Mouse (Mus musculus) cortical plate, adult 2 months (tissue): Measurements from ENCODE around the gene Chil1. TPM values are rescaled to one million over a fixed set of nuclear protein-coding genes. Genes with fewer than 3 reads are reported as not detected.
A peak's percentile ranks its signal among the peaks of the same experiment; 100 is the strongest.

Experiments
- H3K27ac ChIP-seq: fragments of 200-500 bp; 2 replicates; pipeline ENCODE4 v1.5.1; 2012; ENCODE audit warnings: low read length, control low read depth, inconsistent platforms; ENCODE audit not compliant: insufficient read depth
- H3K4me1 ChIP-seq: fragments of 200-500 bp; 2 replicates; pipeline ENCODE4 v1.6.1; 2011; ENCODE audit warnings: low read length; ENCODE audit not compliant: control insufficient read depth, insufficient read depth
- H3K4me3 ChIP-seq: fragments of 200-500 bp; 2 replicates; pipeline ENCODE4 v1.5.1; 2011; ENCODE audit warnings: mild to moderate bottlenecking, low read length, control low read depth; ENCODE audit not compliant: insufficient read depth
- CTCF ChIP-seq: fragments of 200-500 bp; IDR thresholded peaks from 2 replicates; pipeline ENCODE4 v1.5.1; 2011; ENCODE audit warnings: mild to moderate bottlenecking, control low read depth, low read length; ENCODE audit not compliant: insufficient read depth; ENCODE audit errors: extremely low read depth
- POLR2A ChIP-seq: fragments of 200-500 bp; IDR thresholded peaks from 2 replicates; pipeline ENCODE4 v1.6.1; 2011; ENCODE audit warnings: mild to moderate bottlenecking, low read length, control low read depth; ENCODE audit not compliant: insufficient read depth; ENCODE audit errors: extremely low read depth
- polyA plus RNA-seq: library from polyadenylated mRNA; depleted of rRNA; stranded (reverse); fragments of >200 nt; gene quantifications from 2 replicates; pipeline ENCODE4 v1.2.3, GENCODE M21; 2012; rRNA removed

Chil1 gene
- 18.0 and 18.1 TPM in 2 replicates for polyA plus RNA-seq

GRCm38 (mm10) chr1:134182025-134182424 lies at the start of gene Chil1:
Gene Chil1 (plus strand): TSS chr1:134182176.
- H3K4me1 ChIP-seq = peaks cover 3% of the 10 kb centered on the region; the same call in 1 of the 2 replicates
- peak within 1 kb of the TSS; percentile 59 for H3K27ac ChIP-seq
- TF ChIP-seq POLR2A (no peak), CTCF (no peak)
- no peak within 1 kb of the TSS for H3K4me3 ChIP-seq

DNA sequence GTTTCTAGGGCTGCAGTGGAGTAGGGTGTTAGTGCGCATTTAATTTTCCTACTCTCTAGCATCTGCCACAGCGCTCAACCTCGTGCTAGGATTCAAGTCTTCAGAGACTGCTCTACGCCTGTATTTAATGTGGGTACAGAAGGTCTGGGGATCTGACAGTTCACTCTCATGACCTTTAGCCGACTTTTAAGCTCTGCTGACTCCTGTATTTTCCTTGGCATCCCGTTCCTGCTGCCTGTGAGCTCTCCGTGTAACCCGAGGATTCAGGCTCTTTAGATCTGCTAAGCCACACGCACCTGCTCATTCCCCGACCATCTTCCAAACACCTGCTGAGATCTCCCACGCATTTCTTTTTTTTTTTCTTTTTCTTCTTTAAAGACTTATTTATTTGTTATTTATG lies 48.7 kb upstream of the Chil1 start:
- Histone ChIP-seq H3K27ac (no peak overlapping the region), H3K4me3 (no peak overlapping the region), H3K4me1 (no peaks in the 10 kb centered on the region)
- no peak for TF ChIP-seq CTCF
- no peak for TF ChIP-seq POLR2A

GRCm38 (mm10) chr1:134136351-134136750 lies 45.6 kb upstream of the Chil1 start:
- H3K4me3 ChIP-seq = no peak overlapping the region
- H3K4me1 ChIP-seq = no peaks in the 10 kb centered on the region
- no peak for TF ChIP-seq CTCF
- no peak for TF ChIP-seq POLR2A
- no peak overlapping the region for H3K27ac ChIP-seq

DNA sequence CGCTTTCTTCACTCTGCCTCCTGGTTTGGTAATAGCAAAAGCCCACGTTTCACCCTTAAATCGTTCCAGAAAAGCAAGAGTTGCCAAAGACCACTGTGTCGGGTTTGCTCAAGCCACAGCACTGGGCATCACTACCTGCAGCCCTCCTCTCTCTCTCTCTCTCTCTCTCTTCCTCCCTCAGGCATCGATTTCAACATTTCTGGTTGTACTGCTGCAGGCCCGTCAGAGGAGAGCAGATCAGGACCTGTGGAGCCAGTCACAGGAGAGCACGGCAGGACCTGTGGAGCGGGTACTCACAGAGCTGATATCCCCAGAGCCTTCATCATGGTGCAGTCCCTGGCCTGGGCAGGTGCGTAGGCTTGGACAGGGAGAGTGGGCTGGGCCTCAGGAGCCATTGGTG lies 43.6 kb upstream of the Chil1 start:
- no peak overlapping the region for H3K4me3 ChIP-seq

GRCm38 (mm10) chr1:134142363-134142794 lies 39.6 kb upstream of the Chil1 start:
- Histone ChIP-seq H3K27ac (no peak overlapping the region), H3K4me3 (no peak overlapping the region), H3K4me1 (peaks cover 5% of the 10 kb centered on the region; the same call in 1 of the 2 replicates)
- no peak for TF ChIP-seq POLR2A
- TF ChIP-seq CTCF = no peak

More for the DNA sequence above, 43.6 kb upstream of the Chil1 start:
- no peaks in the 10 kb centered on the region for H3K4me1 ChIP-seq
- no peak overlapping the region for H3K27ac ChIP-seq
- TF ChIP-seq CTCF (no peak), POLR2A (no peak)

DNA sequence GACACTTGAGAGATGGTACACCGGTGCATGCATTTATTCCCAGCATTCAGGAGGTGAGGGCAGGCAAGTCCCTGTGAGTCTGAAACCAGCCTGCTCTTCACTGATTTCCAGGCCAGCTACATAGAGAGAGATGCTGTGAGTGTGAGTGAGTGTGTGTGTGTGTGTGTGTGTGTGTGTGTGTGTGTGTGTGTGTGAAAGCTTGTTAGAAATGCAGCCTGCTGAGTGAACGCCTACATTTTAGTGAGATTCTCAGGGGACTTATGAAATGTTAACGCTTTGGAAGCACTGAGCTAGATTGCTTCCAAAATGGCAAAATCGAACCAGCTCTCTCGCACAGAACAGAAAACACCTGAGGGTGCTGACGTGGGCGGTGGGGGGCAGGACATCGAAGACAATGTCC lies 35.9 kb upstream of the Chil1 start:
- TF ChIP-seq CTCF (no peak), POLR2A (no peak)
- Histone ChIP-seq H3K4me3 (no peak overlapping the region), H3K4me1 (peaks cover 5% of the 10 kb centered on the region; the same call in 1 of the 2 replicates), H3K27ac (no peak overlapping the region)

DNA sequence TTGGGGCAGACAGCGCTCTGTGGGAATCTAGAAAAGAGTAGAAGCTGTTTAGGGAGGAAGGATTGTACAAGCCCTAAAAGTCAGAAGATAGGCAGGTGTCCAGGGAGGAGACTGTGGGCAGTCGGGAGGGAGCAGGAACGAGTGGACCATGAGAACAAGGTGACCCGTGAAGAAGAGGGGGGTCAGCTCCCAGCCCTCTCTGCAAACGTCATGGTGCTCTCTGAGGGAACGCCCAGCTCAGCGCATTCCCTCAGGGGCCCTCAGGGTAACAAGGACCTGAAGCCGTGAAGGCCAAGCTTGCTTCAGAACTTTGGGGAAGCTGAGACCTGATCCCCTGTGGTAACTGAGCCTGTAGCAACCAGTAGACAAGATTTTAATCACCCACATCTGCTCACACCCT lies 31.9 kb upstream of the Chil1 start:
- H3K27ac ChIP-seq = no peak overlapping the region
- no peak overlapping the region for H3K4me3 ChIP-seq
- peaks cover 5% of the 10 kb centered on the region; the same call in 1 of the 2 replicates for H3K4me1 ChIP-seq
- TF ChIP-seq CTCF (no peak), POLR2A (no peak)

GRCm38 (mm10) chr1:134150745-134151144 lies 31.2 kb upstream of the Chil1 start:
- Histone ChIP-seq H3K4me3 (no peak overlapping the region), H3K27ac (no peak overlapping the region), H3K4me1 (peaks cover 3% of the 10 kb centered on the region; the same call in 1 of the 2 replicates)
- TF ChIP-seq CTCF = no peak
- no peak for TF ChIP-seq POLR2A

- H3K4me3 ChIP-seq = no peak overlapping the region
- no peak for TF ChIP-seq POLR2A
- TF ChIP-seq CTCF = peak; percentile 93
- H3K4me1 ChIP-seq = no peaks in the 10 kb centered on the region
- no peak overlapping the region for H3K27ac ChIP-seq
These were observed 30.1 kb upstream of the Chil1 start for GRCm38 (mm10) chr1:134151655-134152412.
